In genomic region chr1:92038714-92039113, GRCm38 (mm10) we compare ENCODE assay signal across 11 mouse cellular contexts.
DNase-seq lines count a peak whose midpoint lies in the region.
"Had no signal": no experiment of that assay in that cellular context is flagged by ENCODE, and none has a peak within 500 bp of the region (broad histone marks: within the 10 kb centered on the region; RNA-seq: fewer than 3 reads in every experiment).

No protein-coding gene starts in this region.

- DNase-seq in cerebellum, postnatal 14 days: peak; percentile 76 to 82
- DNase-seq in cerebellum, adult 18-20 months: no peak
- DNase-seq in layer of hippocampus, adult 9-11 months: peak; percentile 53
- no peak for DNase-seq in layer of hippocampus, adult 11-12 months (ENCODE audit: low spot score)
- DNase-seq in right cerebral cortex, adult 18-20 months: peak; percentile 36
- DNase-seq in right cerebral cortex, postnatal 25 days: no peak
- DNase-seq in c-Kit-positive CD71-positive TER-119-positive erythroid progenitor cells, embryonic 14.5 days (ENCODE audit: low spot score): no peak
- no peak for DNase-seq in cerebellum, adult 11-12 months
- DNase-seq: adrenal gland, postnatal 36 days; cerebellum, adult 9-11 months; gastrocnemius, postnatal 10 days had no signal

Comparison
In these comparisons a context has a peak if more than half of its experiments do, and no peak if none do; other contexts are left out.
1. DNase-seq: peak in cerebellum, postnatal 14 days (2 of 2), layer of hippocampus, adult 9-11 months (single experiment) and right cerebral cortex, adult 18-20 months (single experiment); none in cerebellum, adult 18-20 months (0 of 2), layer of hippocampus, adult 11-12 months (single experiment), right cerebral cortex, postnatal 25 days (single experiment), c-Kit-positive CD71-positive TER-119-positive erythroid progenitor cells, embryonic 14.5 days (single experiment) and cerebellum, adult 11-12 months (single experiment).